Mouse (Mus musculus): ENCODE results near the gene Bmf.
A peak's percentile ranks its signal among the peaks of the same experiment; 100 is the strongest.

Gene Bmf

GRCm38 (mm10) chr2:118512418-118513377 is 36.8 kb downstream of the Bmf start:
- DNase-seq (ENCODE audit: low spot score), result no peak

DNA sequence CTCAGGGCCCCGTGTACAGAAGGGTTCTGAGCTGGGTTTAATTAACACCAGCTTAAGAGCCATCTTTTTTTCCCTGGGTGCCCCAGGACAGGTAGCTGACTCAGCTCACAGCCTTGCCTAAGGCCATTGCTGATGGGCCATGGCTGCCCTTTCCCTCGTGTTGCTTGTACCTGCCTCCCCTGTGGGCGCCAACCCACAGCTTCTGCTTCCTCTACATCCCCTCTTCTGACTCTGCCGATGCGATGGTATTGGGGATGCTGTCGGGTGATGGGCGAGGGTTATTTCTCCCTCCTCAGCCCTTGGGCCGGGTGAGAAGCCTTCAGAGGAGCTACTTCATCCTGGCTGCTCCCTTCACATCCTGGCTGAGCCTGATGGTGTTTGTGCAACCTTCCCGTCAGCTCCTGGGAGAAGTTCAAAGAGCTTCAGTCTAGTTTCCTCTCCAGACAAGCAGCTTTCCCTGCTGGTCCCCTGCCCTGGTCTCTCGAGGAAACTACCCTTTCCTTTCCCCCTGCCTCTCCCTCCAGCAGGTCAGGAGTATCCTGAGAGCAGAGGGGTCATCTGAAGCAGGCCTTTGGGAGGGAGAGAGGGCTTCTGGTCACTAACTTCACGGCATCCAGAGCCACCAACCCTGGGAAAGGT is 37.6 kb downstream of the Bmf start:
- no peak for DNase-seq (ENCODE audit: low spot score)

GRCm38 (mm10) chr2:118510447-118511310 is 38.8 kb downstream of the Bmf start:
- DNase-seq (ENCODE audit: low spot score), result peak; percentile 90

DNA sequence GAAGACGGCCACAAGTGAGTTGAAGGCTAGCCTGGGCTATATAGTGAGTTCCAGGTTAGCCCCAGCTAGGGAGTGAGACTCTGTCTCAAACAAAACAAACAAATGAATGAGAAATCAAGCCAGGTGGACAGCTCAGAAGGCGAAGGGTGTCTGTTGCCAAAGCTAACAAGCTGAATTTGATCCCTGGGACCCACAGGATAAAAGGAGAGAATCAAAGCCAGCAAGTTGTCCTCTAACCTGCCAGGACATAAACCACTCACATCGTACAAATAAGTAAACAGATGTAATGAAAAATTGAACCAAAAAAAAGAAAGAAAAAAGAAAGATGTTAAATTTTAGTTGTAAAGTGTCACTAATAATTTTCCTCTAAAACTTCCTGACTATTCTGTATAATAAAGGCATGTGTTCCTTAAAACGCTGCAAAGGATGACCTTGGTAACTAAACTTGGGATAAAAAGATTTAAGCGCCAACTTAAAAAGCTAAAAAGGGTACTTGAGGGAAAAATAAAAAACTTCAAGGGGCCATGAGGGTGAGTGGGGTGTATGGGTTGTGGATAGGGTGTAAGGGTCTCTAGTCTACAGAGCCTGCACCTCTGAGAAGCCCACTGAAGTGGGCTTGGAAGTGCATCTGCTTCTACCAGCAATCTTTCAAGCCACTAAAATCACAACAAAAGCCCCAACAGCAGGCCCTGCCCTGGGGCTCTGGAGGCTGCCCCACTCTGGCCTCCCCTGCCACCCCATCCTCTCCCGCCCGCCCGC is 39.6 kb downstream of the Bmf start:
- no peak for DNase-seq (ENCODE audit: low spot score)

GRCm38 (mm10) chr2:118507126-118507525 is 42.4 kb downstream of the Bmf start:
- no peak for DNase-seq (ENCODE audit: low spot score)

GRCm38 (mm10) chr2:118500191-118500590 is 49.3 kb downstream of the Bmf start:
- no peak for DNase-seq (ENCODE audit: low spot score)

- DNase-seq (ENCODE audit: low spot score), result peak; percentile 53
Observed at GRCm38 (mm10) chr2:118499135-118499961, 50.1 kb downstream of the Bmf start.

- no peak for DNase-seq (ENCODE audit: low spot score)
Observed at GRCm38 (mm10) chr2:118498476-118498875, 51.0 kb downstream of the Bmf start.

- no peak for DNase-seq (ENCODE audit: low spot score)
Observed at GRCm38 (mm10) chr2:118497890-118498289, 51.6 kb downstream of the Bmf start.

GRCm38 (mm10) chr2:118495024-118495423 is 54.5 kb downstream of the Bmf start:
- DNase-seq (ENCODE audit: low spot score), result no peak

DNA sequence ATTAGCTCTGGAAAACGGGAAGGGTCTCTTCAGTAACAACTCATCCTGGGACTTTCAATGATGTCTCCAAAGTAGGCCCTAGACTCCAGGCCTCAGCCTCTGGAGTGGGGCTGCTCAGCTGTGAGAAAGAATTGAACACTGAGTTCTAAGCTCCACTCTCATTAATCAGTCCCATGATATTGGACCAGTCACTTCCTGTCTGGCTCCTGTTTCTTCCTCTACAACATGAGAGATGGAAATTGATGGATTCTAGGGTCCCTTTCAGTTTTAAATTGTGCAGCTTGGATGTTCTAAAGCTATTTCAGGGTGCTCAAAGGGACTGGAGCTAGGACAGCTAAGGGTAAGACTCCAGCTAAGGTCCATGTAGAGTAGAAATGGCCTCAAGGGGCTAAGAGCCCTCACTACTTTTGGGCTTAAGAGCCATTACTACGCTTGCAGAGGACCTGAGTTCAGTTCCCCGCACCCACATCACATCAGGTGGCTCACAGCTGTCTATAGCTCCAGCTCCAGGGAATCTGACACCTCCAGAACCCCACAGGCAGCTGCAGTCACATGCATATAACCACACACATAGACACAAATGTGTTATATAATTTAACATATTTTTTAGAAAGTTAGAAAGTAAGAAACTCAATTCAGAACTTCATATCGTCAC is 57.6 kb downstream of the Bmf start:
- no peak for DNase-seq (ENCODE audit: low spot score)

DNA sequence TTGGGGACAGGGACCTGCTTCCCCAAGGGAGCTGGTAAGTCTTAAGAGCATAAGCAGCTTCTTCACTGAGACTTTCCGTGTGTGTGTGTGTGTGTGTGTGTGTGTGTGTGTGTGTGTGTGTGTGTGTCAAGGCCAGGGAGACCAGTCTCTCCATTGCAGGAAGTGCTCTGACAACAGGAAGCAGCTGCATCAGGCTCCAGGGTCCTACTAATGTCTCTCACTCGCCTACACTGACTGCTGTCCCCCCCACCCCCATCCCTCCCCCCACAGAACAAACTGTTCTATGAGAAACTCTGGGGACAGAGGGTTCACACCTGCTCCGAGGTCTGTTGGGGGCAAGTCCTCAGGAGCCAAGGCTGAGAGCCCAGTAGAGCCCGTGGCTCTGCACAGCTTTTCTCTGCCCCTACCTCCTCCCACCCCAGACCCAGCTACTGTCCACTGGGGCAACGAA is 58.2 kb downstream of the Bmf start:
- peak; percentile 38 for DNase-seq (ENCODE audit: low spot score)

GRCm38 (mm10) chr2:118490241-118491091 is 59.0 kb downstream of the Bmf start:
- peak; percentile 85 for DNase-seq (ENCODE audit: low spot score)

- DNase-seq (ENCODE audit: low spot score), result peak; percentile 37
Observed at GRCm38 (mm10) chr2:118487806-118488205, 61.7 kb downstream of the Bmf start.

DNA sequence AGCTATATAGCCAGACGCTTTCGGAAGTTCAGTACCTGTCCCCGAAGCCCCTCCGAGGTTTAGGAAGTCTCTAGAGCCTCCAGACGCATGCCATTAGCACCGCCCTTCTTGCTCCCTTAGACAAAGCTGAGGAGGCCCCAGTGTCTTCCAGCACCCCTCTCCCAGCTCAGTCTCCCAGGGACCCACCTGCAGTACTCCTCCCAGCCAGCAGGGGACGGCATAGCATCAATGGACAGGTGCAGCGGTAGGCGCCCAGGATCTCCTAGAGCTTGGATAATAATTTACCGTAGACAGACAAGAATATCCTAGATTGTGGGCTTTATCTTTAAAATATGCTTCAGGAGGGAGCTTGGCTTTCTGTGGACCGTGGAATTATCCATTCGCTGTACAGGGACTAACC is 62.6 kb downstream of the Bmf start:
- DNase-seq (ENCODE audit: low spot score), result peak; percentile 73

- no peak for DNase-seq (ENCODE audit: low spot score)
Observed at GRCm38 (mm10) chr2:118485415-118485814, 64.1 kb downstream of the Bmf start.

- no peak for DNase-seq (ENCODE audit: low spot score)
Observed at GRCm38 (mm10) chr2:118484386-118484898, 65.0 kb downstream of the Bmf start.

- no peak for DNase-seq (ENCODE audit: low spot score)
Observed at GRCm38 (mm10) chr2:118483032-118483431, 66.5 kb downstream of the Bmf start.

DNA sequence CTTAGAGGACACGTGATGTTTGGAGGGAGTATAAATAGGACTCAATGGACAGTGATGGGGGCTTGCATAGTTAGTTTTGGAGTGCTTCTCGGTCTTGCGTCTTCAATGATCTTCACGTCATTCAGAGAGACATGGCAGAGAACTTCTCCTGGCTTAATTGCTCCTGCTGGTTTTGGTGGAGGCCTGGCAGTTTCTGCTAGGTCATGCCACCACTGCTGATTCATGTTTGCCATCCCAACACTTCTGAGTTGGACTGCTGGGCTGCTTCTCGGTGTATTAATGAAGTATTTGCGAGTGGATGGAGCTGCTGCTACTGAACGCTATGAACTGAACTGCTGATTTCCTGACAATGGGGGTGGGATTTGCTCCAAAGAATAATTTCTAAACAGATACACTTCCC is 68.6 kb downstream of the Bmf start:
- DNase-seq (ENCODE audit: low spot score), result no peak

All from adipocyte (in vitro differentiated cells).